Mouse (Mus musculus) forebrain, postnatal 0 days (tissue): ENCODE measurements at regions not wholly inside any gene's neighbourhood (a gene's known extent, or its start where the extent isn't known, plus 50 kb on each side); places are given as distances from the start of the nearest gene placed in this dataset.

Experiments used
- ATAC-seq: fragments of 200-750 bp; cut with Nextera tagmentation; 2 replicates; pipeline ENCODE4 v1.8.0; 2017; ENCODE audit warnings: mild to moderate bottlenecking, moderate library complexity
- DNase-seq: peaks from one replicate; pipeline ENCODE4 v3.0.0-alpha.2; 2015
- H3K27ac ChIP-seq: fragments of 300-500 bp; sonication (generic); 2 replicates; pipeline ENCODE4 v1.5.1; 2014; ENCODE audit warnings: low read depth, mild to moderate bottlenecking, antibody characterized with exemption, low read length, moderate library complexity, mixed read lengths
- H3K27me3 ChIP-seq: fragments of 300-500 bp; sonication (generic); 2 replicates; pipeline ENCODE4 v1.6.1; 2014; ENCODE audit warnings: mild to moderate bottlenecking, low read length, mixed read lengths; ENCODE audit not compliant: insufficient read depth
- H3K36me3 ChIP-seq: fragments of 300-500 bp; sonication (generic); 2 replicates; pipeline ENCODE4 v1.6.1; 2014; ENCODE audit warnings: mild to moderate bottlenecking, moderate library complexity; ENCODE audit not compliant: insufficient read depth
- H3K4me1 ChIP-seq: fragments of 300-500 bp; sonication (generic); 2 replicates; pipeline ENCODE4 v1.6.1; 2014; ENCODE audit warnings: antibody characterized with exemption; ENCODE audit not compliant: insufficient read depth
- H3K4me2 ChIP-seq: fragments of 300-500 bp; sonication (generic); 2 replicates; pipeline ENCODE4 v1.6.1; 2014; ENCODE audit warnings: low read depth, mild to moderate bottlenecking, moderate library complexity
- H3K4me3 ChIP-seq: fragments of 300-500 bp; sonication (generic); 2 replicates; pipeline ENCODE4 v1.5.1; 2014; ENCODE audit warnings: low read depth, low read length, mixed read lengths
- H3K9ac ChIP-seq: fragments of 300-500 bp; sonication (generic); 2 replicates; pipeline ENCODE4 v1.6.1; 2014; ENCODE audit warnings: mild to moderate bottlenecking
- H3K9me3 ChIP-seq: fragments of 300-500 bp; sonication (generic); 2 replicates; pipeline ENCODE4 v1.6.1; 2016; ENCODE audit warnings: low read length
- CTCF ChIP-seq: sonication (generic); IDR thresholded peaks from 2 replicates; pipeline ENCODE4 v1.5.1; 2016; ENCODE audit warnings: antibody characterized with exemption, control low read depth, low read depth
- WGBS: fragments of 180-500 bp; shearing (Covaris S2); extraction: QIAGEN DNeasy Blood & Tissue Kit; methylation state at CpG from one replicate; pipeline ENCODE4 v1.1.7; 2014; 5-methylcytosine and 5-hydroxymethylcytosine counted together

DNA sequence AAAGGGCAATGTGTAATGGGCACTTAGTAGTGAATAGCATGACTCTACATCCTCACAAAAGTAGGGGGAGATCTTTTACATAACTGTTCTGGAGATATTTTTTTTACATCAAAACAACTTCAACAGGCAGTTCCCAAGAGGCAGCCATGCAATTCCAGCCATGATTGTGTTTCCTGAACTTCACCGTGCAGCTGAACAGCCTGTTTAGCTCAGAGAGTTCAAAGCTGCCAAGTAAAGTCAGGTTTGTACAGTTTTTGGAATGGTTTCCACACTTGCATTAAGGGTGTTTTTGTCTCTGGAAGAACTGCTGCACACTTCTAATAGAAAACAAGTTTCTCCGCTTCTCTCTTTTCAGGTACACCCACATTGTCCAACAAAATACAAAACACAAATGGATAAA lies 1065.6 kb downstream of the Efna5 start:
- DNase-seq (no peak), ATAC-seq (no peak)
- WGBS: 53% methylated on average over 2 of the region's 2 CpGs
- H3K36me3 ChIP-seq: no peaks in the 10 kb centered on the region
- H3K27ac ChIP-seq: no peak overlapping the region
- H3K27me3 ChIP-seq: no peaks in the 10 kb centered on the region
- no peaks in the 10 kb centered on the region for H3K4me1 ChIP-seq
- TF ChIP-seq CTCF: no peak
- H3K9ac ChIP-seq: no peak overlapping the region
- H3K4me2 ChIP-seq: no peak overlapping the region
- H3K9me3 ChIP-seq: no peaks in the 10 kb centered on the region
- H3K4me3 ChIP-seq: no peak overlapping the region

DNA sequence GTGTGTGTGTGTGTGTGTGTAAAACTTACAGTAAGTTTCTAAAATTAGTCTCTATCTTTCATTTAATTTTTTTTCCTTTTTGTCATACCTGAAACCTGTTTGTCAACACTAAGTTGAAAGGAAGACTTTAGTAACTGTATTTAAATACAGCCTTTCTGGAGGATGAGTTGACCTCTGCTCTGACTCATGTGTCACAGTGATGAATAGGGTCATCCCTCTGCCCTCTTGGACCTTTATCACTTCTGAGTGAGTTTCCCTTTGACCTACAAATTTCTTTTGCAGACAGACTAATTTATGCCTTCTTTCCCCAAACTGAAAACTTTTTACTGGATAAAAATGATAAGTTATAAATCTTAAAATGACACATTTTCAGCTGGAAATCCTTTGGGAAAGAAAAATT lies 1112.8 kb downstream of the Efna5 start:
- H3K4me3 ChIP-seq: no peak overlapping the region
- no peaks in the 10 kb centered on the region for H3K4me1 ChIP-seq
- DNase-seq: no peak
- no peaks in the 10 kb centered on the region for H3K27me3 ChIP-seq
- H3K4me2 ChIP-seq: no peak overlapping the region
- no peaks in the 10 kb centered on the region for H3K9me3 ChIP-seq
- no peaks in the 10 kb centered on the region for H3K36me3 ChIP-seq
- TF ChIP-seq CTCF: no peak
- no peak overlapping the region for H3K27ac ChIP-seq
- ATAC-seq: no peak
- H3K9ac ChIP-seq: no peak overlapping the region

DNA sequence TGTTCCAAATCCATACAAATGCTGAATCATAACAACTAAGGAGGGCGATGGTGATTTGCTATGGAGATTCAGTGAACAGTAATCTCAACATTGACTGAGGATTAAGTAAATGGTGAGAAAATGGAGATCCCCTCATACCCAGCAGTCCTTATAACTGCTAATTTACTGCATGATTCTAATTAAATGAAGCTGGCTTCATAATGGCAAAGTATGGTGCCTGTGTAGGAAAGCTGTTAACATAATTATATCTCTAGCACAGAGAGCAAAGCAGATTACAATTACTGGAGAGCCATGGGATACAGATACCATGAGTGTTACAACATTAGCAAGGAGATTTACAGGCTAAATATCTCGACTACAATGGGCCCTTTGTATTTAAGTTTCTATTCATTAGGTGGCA lies 1116.0 kb downstream of the Efna5 start:
- no peak overlapping the region for H3K9ac ChIP-seq
- no peaks in the 10 kb centered on the region for H3K4me1 ChIP-seq
- H3K9me3 ChIP-seq: no peaks in the 10 kb centered on the region
- no peak for TF ChIP-seq CTCF
- no peak for DNase-seq
- no peaks in the 10 kb centered on the region for H3K27me3 ChIP-seq
- no peak overlapping the region for H3K4me2 ChIP-seq
- H3K4me3 ChIP-seq: no peak overlapping the region
- no peaks in the 10 kb centered on the region for H3K36me3 ChIP-seq
- 10% methylated on average over 2 of the region's 2 CpGs for WGBS
- ATAC-seq: peak; percentile 51; the same call in 1 of the 2 replicates
- H3K27ac ChIP-seq: no peak overlapping the region
